Mouse (Mus musculus): ENCODE measurements around the gene Slc17a7.
"Not testable (repeated sequence)": the region's sequence is repeated elsewhere in the genome, so short reads cannot be mapped to it uniquely, and the experiment has no call there.

Slc17a7 gene

DNA sequence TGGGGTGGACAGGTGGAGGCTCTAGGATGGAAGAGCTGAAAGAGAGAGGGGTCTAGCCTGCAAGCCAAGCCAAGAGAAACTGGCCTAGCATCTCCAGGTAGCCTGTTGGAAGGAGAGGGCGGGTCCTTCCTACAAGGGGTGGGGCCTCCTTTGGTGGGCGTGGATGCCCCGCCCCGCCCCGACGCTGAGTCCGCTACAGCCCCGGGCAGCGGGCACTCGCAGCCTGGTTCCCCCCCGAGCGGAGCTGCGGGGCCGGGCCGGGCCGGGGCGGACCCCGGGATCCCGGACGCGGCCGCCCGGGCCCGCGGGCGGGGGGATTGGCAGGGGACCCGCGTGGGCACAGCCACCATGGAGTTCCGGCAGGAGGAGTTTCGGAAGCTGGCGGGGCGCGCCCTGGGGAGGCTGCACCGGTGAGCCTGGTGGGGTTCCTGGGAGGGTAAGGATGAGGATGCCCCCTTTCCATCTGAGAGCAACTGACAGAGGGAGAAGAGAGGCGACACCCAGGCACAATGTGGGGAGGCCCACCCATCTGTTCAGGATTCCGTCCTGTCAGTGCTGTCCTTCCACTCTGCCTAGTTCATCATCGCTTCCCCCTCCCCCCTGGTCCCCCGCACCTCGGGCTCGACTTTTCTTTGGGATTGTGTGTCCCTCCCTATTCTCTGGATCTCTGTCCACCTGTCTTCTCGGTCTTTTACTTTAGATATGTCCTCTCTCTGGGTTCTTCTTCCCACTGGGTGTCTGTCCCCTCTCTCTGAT, at the start of gene Slc17a7:
Slc17a7 (plus strand) TSS at position 215 of the 756 bp plus-strand sequence.
- peak; percentile 27 to 42 for DNase-seq

DNA sequence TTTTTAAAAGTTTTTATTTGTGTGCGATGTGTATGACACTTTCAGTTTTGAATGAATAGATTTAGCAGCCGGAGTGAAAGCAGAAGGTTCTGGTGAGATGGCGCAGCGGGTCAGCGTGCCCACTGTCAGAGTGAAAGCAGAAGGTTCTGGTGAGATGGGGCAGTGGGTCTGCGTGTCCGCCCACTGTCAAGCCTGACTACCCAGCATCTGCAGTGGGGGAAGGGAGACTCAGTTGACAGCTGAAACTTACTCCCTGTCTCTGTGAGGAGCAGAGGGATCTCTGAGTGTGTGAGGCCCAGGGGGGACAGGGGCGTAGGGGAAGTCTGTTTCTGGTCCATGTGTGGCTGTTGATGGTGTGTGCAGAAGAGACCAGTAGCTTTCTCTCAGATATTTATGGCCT, 46.2 kb upstream of the Slc17a7 start:
- DNase-seq = no peak

DNA sequence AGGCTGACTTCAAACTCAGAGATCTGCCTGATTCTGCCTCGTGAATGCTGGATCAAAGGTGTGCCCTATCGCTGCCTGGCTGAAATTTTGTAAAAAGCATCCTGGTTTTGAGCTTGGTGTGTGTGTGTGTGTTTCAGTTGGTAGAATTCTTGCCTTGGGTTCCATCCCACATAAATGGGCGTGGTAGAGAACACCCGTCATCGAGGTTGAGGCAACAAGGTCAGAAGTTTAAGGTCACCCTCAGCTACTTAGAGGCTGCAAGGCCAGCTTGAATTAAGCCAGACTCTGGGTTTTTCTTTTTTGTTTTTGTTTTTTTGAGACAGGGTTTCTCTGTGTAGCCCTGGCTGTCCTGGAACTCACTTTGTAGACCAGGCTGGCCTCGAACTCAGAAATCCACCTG, 45.4 kb upstream of the Slc17a7 start:
- DNase-seq = no peak

DNA sequence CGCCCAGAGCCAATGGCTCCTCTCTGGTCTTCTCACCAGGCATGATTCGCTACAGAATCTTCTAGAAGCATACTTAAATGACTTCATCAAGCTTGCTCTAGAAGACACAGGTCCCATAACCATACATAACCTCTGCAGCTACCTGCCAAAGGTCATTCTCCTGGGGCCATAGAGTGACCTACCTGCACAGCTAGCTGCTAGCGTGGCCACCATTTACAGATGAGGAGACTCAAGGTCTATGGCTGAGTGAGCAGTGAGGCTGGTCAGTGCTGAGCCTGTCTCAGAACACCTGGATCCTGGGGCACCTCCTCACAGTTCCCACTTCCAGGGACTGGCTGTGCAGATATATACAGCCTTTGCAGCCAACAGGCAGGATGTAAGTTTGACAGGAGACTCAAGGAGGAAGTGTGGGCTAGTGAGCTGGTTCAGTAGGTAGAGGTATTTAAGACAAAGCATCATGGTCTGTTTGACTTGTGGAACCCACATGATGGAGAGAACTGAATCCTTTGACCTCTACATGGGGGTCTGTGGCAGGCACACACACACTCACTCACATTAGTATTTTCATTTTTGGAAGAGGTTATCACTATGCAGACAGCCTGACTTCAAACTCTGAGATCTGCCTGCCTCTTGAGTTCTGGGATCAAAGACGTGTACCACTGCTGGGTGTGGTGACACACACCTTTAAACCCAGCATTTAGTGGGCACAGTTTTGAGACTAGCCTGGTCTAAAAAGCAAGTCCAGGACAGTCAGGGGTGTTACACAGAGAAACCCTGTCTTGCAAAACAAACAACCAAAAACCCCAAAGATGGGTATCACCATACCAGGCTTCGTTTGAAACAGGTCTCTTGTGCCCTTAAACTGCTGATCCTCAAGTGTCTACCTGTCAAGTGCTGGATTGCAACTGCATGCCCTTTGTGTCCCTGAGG, 43.7 kb upstream of the Slc17a7 start:
- no peak for DNase-seq

DNA sequence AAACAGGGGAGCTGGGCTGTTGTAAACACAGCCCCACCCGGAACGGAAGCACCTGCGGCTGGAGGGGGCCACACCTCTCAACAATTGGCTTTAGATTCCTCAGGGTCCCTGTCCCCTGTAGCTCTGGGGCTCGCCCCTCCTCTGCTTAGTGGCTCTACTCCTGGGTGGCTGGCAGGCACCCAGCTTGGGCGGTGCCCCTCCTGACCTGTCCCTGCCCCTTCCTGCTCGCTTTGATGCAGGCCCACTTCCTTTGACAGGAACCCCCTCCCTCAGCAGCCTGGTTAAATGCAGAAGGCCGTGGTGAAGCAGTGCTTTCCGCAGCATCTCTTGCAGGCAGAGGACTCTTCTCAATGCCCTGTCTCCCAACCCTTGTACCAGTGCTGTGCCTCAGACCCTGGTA, 42.3 kb upstream of the Slc17a7 start:
- DNase-seq = peak; percentile 85 to 92

DNA sequence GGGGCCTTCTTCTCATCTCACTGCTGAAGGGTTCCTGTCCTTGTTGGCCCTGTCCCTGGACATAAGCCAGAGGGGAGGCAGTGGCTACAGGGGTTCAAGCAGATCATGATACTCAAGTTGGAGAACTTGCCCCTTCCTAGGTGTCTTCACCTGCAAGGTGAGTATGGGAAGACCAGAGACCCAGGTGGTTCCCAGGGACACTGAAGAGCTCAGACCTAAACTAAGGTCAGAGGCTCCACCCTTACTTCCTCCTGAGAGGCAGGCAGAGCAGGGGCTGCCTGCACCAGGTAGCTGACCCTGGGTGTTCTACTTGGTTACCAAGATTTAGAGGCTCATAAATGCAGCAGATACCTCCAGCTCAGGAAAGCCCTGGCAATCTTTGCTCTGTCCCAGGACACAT, 41.8 kb upstream of the Slc17a7 start:
- DNase-seq = no peak

DNA sequence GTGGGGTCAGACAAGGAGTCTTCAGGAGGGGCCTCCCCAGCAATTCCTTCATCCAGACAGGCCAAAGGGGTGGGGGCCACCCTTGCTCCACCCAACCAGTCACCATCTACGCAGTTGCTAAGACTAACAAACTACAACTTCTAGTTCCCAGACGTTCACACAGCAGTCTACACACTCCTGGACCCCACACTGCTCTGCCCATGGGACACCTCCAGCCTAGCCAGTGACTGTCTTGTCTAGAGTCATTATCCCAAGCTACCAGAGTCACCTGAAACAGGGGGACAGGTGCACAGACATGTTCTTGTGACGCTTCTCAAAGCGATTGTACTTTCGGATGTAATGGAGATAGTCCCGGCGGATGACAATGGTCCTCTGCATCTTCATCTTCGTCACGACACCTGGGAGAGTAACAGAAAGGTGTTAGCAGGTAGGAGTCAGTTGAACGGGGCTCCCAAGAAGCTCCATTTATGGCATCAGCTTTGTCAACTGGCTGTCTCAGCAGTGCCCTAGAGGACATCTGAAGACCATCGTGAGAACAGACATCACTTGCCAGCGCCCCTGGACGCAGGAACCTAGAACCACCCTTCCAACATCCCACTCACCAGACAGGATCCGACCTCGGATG, 41.1 kb upstream of the Slc17a7 start:
- DNase-seq = no peak

DNA sequence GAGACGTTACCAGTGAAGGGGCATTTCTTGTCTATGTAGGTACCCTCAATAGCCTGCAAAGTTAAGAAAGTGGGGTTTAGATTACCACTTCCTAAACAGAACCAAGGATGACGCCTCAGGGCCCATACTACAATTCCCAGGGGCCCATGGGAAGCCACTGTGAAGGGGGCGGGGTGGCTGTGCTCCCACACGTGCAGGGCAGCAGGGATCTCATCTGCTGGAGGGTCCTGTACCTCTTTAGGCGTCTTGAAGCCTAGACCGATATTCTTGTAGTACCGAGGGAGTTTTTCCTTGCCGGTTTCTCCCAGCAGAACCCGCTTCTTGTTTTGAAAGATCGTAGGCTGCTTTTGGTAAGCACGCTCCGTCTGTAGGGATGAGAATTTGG, 40.6 kb upstream of the Slc17a7 start:
- peak in 1 of 2 experiments; percentile 59 for DNase-seq

DNA sequence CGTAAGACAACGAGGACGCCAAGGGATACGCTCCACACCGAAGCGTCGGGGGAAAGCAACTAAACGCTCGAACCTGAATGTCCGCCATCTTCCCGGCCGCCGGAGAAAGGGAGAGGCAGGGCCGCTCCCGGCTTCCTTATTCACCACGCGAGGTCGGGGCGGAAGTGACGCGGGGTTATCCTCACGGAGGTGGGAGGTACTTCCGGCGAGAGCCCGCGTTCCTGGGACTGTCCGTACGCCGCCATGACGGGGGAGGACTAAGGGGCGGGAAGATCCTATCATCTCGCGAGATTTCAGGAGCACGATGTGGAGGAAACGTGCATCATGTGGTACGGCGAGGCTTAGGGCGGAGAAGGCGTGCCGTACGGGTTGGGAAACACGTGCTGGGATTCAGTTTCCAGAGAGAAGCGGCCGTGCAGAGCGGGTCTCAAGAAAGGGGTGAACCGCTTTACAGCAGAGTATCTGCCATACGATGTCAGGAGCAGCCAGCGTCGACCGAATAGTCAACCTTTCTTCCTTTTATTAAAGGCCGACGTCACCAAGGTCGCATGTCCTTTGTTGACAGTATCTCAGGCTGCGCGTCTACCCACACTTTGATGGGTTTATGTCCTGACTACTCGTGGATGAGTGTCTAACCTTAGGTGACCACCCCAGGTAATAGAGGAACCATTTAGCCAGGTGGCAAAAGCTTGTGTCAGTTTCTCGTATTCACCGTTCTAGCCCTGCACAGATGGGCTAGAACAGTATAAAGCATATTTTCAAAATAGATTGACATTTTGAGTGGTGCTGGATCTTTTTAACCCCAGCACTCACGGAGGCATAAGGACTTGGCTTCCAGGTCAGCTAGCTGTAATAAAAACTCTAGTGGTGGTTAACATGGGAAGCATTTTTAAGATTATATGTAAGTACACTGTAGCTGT, 39.3 kb upstream of the Slc17a7 start, which contains the start of gene Rps11:
Rps11 (minus strand) TSS at position 216 of the 920 bp plus-strand sequence.
- peak; percentile 96 to 99 for DNase-seq

DNA sequence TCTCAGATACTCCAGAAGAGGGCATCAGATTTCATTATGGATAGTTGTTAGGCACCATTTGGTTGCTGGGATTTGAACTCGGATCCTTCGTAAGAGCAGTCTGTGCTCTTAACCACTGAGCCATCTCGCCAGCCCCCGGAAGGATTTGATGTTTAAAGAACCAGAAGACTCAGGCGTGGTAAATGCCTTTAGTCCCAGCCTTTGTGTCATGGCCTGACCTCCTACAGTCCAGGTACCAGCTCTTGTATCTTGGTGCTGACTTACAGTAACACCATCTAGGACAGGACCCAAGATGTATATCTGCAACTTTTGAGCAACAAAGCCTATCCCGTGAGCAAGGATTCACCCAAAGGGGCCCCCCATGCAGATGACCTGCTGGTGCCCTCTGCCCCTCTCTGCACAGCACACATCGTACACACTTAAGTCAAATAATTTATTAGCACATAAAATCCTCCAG, 38.6 kb upstream of the Slc17a7 start:
- DNase-seq = no peak

DNA sequence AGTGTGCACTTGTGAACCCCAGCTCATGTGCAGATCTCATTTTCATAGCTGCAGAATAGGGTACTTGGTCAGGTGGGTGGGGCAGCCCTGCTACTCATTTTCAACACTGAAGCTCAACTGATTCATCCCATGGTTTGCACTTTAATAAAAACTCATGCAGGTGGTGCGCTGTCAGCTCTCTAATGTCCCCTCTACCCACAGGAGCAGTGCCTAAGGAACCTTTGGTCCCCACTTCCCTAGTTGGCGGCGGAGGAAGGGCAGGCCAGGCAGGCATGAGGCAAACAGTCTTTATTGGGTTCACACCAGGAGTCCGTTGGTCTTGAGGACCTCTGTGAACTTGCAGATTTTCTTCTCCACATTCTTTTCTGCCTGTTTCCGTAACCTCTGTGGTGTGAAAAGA, 38.1 kb upstream of the Slc17a7 start:
- not testable (repeated sequence) for DNase-seq

DNA sequence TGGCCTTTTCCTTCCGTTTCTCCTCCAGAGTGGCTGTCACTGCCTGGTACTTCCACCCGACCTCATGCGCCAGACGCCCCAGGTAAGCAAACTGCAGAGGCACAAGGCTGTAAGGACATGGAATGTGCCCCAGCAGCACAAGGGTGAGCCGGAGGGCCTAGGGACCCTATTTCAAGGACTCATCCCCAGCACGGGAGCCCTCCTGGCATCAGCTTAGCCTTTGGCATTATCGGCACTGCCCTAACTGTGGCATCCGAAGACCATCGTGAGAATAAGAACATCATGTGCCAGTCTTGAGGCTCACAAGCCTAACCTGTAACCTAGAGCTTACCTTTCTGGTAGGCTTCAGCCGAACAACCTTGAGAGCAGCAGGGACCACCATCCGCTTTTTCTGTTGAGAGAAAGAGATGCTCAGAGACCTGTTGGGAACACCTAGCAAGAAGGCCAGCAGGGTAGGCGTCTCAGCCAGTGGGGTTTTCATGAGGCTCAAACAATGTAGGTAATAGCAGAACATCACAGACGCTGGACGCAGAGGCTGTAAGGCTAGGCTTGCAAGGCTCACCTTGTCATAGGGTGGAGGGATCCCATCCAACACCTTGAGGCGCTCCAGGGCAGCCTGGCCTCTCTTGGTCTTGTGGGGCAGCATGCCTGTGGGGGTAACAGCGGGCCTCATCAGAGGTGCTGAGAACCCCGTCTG, 37.5 kb upstream of the Slc17a7 start:
- peak in 1 of 2 experiments; percentile 30 for DNase-seq

DNA sequence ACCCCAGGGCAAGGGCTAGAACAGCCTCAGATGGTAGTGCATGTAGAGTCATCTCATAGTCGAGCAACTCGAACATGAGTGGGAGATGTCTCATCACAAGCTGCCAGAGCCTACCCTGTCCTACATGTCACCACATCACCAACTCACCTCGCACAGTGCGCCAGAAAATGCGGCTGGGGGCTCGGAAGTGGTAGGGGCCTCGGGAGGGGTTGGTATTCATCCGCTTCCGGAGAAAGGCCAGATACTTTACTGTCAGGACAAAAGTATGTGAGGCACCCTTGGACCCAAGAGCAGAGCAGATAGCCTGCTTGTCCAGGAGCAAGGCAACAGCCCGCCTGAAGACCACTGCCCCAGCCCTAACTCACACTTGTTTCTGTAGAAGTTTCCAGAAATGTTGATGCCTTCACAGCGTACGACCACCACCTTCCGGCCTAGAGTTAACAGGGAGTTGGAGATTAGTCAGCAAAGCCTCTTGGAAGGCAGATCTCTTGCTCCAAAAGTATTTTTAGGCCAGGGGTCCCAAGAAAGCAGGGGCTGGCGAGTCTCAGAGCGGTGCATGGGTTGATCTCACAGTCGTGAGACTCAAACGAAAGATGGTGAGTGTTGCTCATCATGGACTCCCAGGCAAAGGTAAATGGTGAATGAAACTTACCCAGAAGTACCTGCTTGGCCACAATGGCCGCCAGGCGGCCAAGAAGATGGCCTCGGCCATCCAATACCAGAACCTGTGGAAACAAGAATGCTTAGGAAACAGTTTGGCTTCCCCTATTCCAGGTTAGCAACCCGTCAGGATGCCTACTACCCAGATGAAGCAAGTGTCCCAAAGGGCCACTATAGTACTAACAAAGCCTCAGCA, 36.7 kb upstream of the Slc17a7 start:
- DNase-seq = peak in 1 of 2 experiments; percentile 34

DNA sequence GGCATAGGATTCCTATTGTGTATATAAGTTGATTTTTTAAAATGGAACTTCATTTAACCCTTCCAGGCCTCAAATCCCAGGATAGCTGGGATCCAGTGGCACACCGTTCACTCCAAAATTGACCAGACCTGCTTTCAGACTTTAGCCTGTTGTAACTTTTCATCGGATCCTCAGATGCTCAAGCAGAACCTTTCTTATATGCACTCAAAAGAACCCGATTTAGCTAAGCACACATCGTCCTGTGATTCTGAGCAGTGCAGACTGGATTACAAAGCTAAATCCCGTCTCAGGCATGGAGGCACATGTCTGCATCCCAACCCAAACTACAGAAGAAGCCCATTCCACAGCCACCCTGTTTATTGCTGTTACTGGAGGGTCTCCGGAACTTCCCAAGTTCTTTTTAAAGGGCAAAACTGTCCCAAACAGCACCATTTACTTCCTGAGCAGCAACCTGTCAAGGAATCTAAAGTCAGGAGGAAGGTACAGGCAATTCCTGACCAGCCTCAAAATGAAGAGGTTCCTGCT, 36.0 kb upstream of the Slc17a7 start:
- no peak for DNase-seq

DNA sequence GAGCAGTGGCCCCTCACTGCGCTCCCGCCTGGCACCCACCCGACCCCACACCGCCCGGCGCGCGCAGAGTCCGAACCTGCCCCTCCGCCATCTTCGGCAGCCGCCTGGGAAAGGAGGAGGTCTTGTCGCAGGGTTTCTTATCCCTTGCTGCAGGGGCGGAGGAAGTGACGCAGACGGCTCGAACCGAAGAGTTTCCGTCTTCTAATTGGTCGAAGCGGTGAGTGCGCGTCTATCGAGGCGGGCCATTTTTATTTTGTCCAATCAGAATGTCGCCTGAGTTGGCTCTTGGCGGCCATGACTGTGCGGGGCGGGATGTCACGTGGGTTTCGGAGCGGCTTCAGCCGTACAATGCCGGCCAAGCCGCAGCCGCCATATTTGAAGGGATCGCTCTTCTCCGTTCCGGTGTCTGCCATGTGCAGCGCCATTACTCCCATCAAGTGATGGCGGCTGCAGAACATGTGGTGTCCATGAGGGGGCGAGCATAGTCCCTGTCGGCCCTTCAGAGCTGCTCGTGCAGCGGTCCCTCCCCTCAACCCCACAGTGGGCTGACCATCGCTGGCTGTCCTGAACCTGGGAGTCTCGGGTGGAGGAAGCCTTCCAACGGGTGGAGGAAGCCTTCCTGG, 35.0 kb upstream of the Slc17a7 start, which contains the start of gene Rpl13a:
Rpl13a (minus strand) TSS at position 138 of the 623 bp plus-strand sequence.
- peak; percentile 95 to 98 for DNase-seq

DNA sequence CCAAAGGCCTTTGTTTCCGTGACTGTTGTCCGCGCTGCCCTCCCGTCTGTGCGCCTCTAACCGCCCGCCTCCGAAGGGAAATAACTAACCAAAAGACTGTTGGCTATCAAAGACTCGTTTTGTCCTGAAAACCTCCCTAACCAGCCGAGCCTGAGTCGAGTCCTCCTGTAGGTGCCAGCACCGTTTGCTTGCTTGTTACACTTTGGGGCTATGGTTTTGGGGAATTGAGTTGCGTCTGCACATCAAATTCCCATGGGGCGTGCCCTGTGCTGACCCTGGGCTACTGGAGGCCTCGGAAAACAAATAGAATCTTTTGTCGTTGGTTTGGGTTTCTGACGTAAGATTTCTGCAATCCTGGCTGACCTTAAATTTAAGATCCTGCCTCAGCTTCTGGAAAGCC, 34.4 kb upstream of the Slc17a7 start:
- DNase-seq = no peak

DNA sequence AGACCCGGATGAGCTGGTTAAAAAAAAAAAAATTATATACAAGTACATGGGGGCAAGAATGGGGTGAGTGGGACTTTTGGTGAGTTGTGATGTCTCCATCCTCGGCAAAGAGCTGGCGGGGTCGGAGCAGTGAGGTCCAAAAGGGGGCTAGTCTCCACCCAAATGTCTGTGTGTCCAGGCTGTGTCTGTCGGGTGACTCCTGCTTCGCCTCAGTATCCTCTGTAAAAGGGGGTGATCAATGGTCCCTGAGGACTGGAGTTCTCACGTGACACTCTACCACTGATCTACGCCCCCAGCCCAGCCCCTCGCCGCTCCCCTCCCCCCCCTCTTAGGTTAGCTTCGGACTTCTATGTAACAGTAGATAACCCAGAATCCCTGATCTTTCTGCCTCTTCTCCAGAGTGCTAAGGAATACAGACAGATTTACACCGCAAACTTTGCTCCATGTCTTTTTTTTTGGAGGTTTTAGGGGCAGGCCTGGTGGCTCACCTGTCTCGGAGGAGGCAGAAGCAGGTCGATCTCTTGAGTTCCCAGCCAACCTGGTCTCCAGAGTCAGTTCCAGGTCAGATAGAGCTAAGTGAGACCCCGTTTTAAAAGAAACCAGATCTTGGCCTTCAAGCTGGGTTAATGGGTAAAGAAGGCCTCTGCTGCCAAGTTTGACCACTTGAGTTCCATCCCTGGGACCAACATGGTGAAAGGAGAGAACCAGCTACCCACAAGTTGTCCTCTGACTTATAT, 33.8 kb upstream of the Slc17a7 start:
- DNase-seq = peak in 1 of 2 experiments; percentile 27

DNA sequence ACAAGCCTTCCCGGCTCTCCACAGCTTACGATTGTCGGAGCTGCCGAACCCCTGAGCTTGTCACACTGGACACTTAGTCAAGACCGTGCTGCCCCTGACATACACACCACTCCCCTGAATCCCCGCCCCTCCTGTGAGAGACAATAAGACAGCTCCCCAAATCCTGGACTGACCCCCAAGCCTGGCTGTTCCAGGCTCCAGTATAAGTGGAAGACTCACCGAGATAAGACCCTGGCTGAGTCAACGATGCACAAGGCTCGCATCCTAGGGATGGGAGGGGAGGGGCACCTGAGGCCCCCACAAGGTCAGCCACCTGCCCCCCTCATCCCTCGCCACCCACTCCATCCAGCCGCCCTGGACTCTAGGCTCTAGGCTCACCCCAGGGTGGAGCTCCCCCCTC, 31.9 kb upstream of the Slc17a7 start:
- no peak for DNase-seq
